Mouse (Mus musculus) kidney, embryonic 15.5 days (tissue): ENCODE data around the gene Rhobtb1. TPM values are rescaled to one million over a fixed set of nuclear protein-coding genes. Genes with fewer than 3 reads are reported as not detected.

Experiments used
- ATAC-seq: fragments of 200-750 bp; cut with Nextera tagmentation; replicated peaks from 2 replicates; pipeline ENCODE4 v1.8.0; 2017; ENCODE audit warnings: moderate TSS enrichment; ENCODE audit not compliant: low FRiP score
- H3K27ac ChIP-seq: fragments of 300-500 bp; sonication (generic); 2 replicates; pipeline ENCODE4 v1.5.1; 2015; ENCODE audit warnings: mild to moderate bottlenecking, inconsistent platforms
- H3K27me3 ChIP-seq: fragments of 300-500 bp; sonication (generic); 2 replicates; pipeline ENCODE4 v1.6.1; 2015; ENCODE audit warnings: inconsistent platforms
- H3K36me3 ChIP-seq: fragments of 300-500 bp; sonication (generic); 2 replicates; pipeline ENCODE4 v1.6.1; 2015; ENCODE audit warnings: inconsistent platforms
- H3K4me1 ChIP-seq: fragments of 300-500 bp; sonication (generic); 2 replicates; pipeline ENCODE4 v1.6.1; 2015; ENCODE audit warnings: inconsistent platforms
- H3K4me2 ChIP-seq: fragments of 300-500 bp; sonication (generic); 2 replicates; pipeline ENCODE4 v1.6.1; 2015; ENCODE audit warnings: moderate library complexity, mild to moderate bottlenecking, inconsistent platforms
- H3K4me3 ChIP-seq: fragments of 300-500 bp; sonication (generic); replicated peaks from 2 replicates; pipeline ENCODE4 v1.5.1; 2015; ENCODE audit warnings: mild to moderate bottlenecking, inconsistent platforms
- H3K9ac ChIP-seq: fragments of 300-500 bp; sonication (generic); 2 replicates; pipeline ENCODE4 v1.6.1; 2015; ENCODE audit warnings: mild to moderate bottlenecking, inconsistent platforms
- H3K9me3 ChIP-seq: fragments of 300-500 bp; sonication (generic); replicated peaks from 2 replicates; pipeline ENCODE4 v1.6.1; 2016; ENCODE audit warnings: inconsistent platforms
- WGBS: fragments of 180-500 bp; shearing (Covaris S2); methylation state at CpG from one replicate; pipeline ENCODE4 v1.1.7; 2015; ENCODE audit warnings: mixed read lengths; 5-methylcytosine and 5-hydroxymethylcytosine counted together
- polyA plus RNA-seq: library from polyadenylated mRNA; unstranded; fragments of >200 nt; fragmentation: Nextera tagmentation; extraction: Ambion mirVana; gene quantifications from 2 replicates; pipeline ENCODE4 v1.2.1, GENCODE M21; 2015

Gene Rhobtb1
- polyA plus RNA-seq, 1 experiment from 2014 or later, result 21.8 TPM

- H3K27ac ChIP-seq, result no peak overlapping the region
- no peak for ATAC-seq
- H3K4me1 ChIP-seq, result no peaks in the 10 kb centered on the region
- H3K4me3 ChIP-seq, result no peak overlapping the region
- no peaks in the 10 kb centered on the region for H3K27me3 ChIP-seq
- no peaks in the 10 kb centered on the region for H3K36me3 ChIP-seq
- H3K9ac ChIP-seq, result no peak overlapping the region
- no peak overlapping the region for H3K4me2 ChIP-seq
- no peaks in the 10 kb centered on the region for H3K9me3 ChIP-seq
- WGBS, result 74% methylated on average over 5 of the region's 5 CpGs
Measured at GRCm38 (mm10) chr10:69130613-69131012, 20.6 kb upstream of the Rhobtb1 start.

DNA sequence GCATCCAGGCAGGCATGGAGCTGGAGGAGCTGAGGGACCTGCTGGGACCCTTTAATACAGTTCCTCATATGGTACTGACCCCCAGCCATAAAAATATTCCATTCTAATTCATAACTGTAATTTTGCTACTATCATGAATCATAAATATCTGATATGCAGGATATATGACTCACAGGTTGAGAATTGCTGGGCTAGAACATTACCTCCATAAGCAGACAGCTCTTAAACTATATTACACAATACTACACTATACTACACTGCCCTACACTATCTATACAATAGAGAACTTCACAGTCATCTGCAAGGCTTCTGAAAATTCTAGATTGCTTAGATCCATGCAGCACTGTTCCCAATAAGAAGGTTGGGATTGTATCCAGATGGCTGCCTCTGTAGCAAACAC is 16.9 kb upstream of the Rhobtb1 start:
- H3K36me3 ChIP-seq, result no peaks in the 10 kb centered on the region
- no peaks in the 10 kb centered on the region for H3K4me1 ChIP-seq
- H3K4me3 ChIP-seq, result no peak overlapping the region
- H3K4me2 ChIP-seq, result no peak overlapping the region
- ATAC-seq, result no peak
- no peak overlapping the region for H3K9ac ChIP-seq
- H3K27me3 ChIP-seq, result no peaks in the 10 kb centered on the region
- no peak overlapping the region for H3K27ac ChIP-seq
- H3K9me3 ChIP-seq, result no peaks in the 10 kb centered on the region

- no peaks in the 10 kb centered on the region for H3K9me3 ChIP-seq
- no peaks in the 10 kb centered on the region for H3K4me1 ChIP-seq
- no peak for ATAC-seq
- WGBS, result 63% methylated on average over 9 of the region's 9 CpGs
- H3K9ac ChIP-seq, result no peak overlapping the region
- H3K4me2 ChIP-seq, result no peak overlapping the region
- H3K4me3 ChIP-seq, result no peak overlapping the region
- no peaks in the 10 kb centered on the region for H3K27me3 ChIP-seq
- no peak overlapping the region for H3K27ac ChIP-seq
- H3K36me3 ChIP-seq, result no peaks in the 10 kb centered on the region
Measured at GRCm38 (mm10) chr10:69136241-69136828, 14.9 kb upstream of the Rhobtb1 start.

GRCm38 (mm10) chr10:69149252-69149651 is 2.0 kb upstream of the Rhobtb1 start:
- no peaks in the 10 kb centered on the region for H3K27me3 ChIP-seq
- H3K4me1 ChIP-seq, result 0 out of 2 replicates have a peak, but pooled peaks cover 3% of the 10 kb centered on the region
- H3K9ac ChIP-seq, result no peak overlapping the region
- no peak for ATAC-seq
- no peak overlapping the region for H3K4me2 ChIP-seq
- no peak overlapping the region for H3K27ac ChIP-seq
- H3K4me3 ChIP-seq, result no peak overlapping the region
- WGBS, result 86% methylated on average over 7 of the region's 7 CpGs
- no peaks in the 10 kb centered on the region for H3K9me3 ChIP-seq
- H3K36me3 ChIP-seq, result no peaks in the 10 kb centered on the region

- H3K27ac ChIP-seq, result no peak overlapping the region
- H3K9me3 ChIP-seq, result no peaks in the 10 kb centered on the region
- H3K27me3 ChIP-seq, result no peaks in the 10 kb centered on the region
- ATAC-seq, result no peak
- H3K9ac ChIP-seq, result no peak overlapping the region
- no peak overlapping the region for H3K4me3 ChIP-seq
- peaks cover 6% of the 10 kb centered on the region; the same call in 1 of the 2 replicates for H3K4me1 ChIP-seq
- H3K4me2 ChIP-seq, result no peak overlapping the region
- 69% methylated on average over 4 of the region's 4 CpGs for WGBS
- no peaks in the 10 kb centered on the region for H3K36me3 ChIP-seq
Measured at GRCm38 (mm10) chr10:69152971-69153370, 1.7 kb downstream of the Rhobtb1 start.

DNA sequence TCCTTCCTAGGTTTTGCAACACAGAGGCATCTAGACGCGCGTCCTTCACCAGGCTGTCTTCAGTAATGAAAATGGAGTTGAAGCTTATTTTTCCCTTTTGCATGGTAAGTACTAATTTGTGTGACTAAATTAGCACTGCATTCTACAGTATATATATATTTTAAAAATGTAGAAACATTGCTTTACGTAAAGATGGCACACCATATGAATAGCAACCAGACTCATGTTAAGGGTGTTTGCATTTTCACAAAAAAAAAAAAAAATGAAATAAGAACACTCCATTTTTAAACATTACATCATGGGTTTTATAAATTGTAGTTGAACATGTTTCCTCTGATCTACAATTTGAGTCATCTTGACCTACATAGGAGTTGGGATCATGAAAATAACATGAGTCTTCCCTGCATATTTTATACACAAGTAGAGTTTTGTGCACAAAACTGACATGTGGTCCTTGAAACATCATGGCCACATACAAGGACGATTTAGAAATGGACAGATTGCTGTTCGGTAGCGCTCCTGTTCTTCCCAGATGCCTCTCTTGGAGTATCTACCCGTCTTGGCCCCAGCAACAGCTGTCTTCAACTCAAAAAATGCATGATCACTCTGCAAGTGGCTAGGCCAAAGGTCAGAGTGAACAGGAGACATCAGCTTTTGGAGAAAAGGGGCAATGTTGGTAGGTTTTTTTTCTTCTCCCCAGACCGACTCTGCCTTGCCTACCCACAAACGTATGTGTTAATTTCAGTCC is 4.4 kb downstream of the Rhobtb1 start:
- 91% methylated on average over 10 of the region's 10 CpGs for WGBS
- no peak overlapping the region for H3K9ac ChIP-seq
- H3K9me3 ChIP-seq, result no peaks in the 10 kb centered on the region
- H3K27me3 ChIP-seq, result no peaks in the 10 kb centered on the region
- H3K27ac ChIP-seq, result no peak overlapping the region
- no peak for ATAC-seq
- no peak overlapping the region for H3K4me2 ChIP-seq
- H3K4me1 ChIP-seq, result peaks cover 6% of the 10 kb centered on the region; the same call in 1 of the 2 replicates
- H3K36me3 ChIP-seq, result no peaks in the 10 kb centered on the region
- H3K4me3 ChIP-seq, result no peak overlapping the region

- WGBS, result 80% methylated on average over 6 of the region's 6 CpGs
Measured at GRCm38 (mm10) chr10:69156462-69156861, 5.2 kb downstream of the Rhobtb1 start.

GRCm38 (mm10) chr10:69157471-69157870 is 6.2 kb downstream of the Rhobtb1 start:
- Histone ChIP-seq H3K4me1 (peaks cover 3% of the 10 kb centered on the region; the same call in 1 of the 2 replicates), H3K4me2 (no peak overlapping the region), H3K36me3 (no peaks in the 10 kb centered on the region), H3K9ac (no peak overlapping the region), H3K27me3 (no peaks in the 10 kb centered on the region), H3K27ac (no peak overlapping the region), H3K9me3 (no peaks in the 10 kb centered on the region), H3K4me3 (no peak overlapping the region)
- 55% methylated on average over 2 of the region's 2 CpGs for WGBS
- ATAC-seq, result no peak

More at GRCm38 (mm10) chr10:69156462-69156861, 5.2 kb downstream of the Rhobtb1 start:
- H3K9me3 ChIP-seq, result no peaks in the 10 kb centered on the region
- no peak overlapping the region for H3K9ac ChIP-seq
- H3K36me3 ChIP-seq, result no peaks in the 10 kb centered on the region
- no peak overlapping the region for H3K27ac ChIP-seq
- no peak overlapping the region for H3K4me2 ChIP-seq
- no peak overlapping the region for H3K4me3 ChIP-seq
- H3K27me3 ChIP-seq, result no peaks in the 10 kb centered on the region
- H3K4me1 ChIP-seq, result peaks cover 3% of the 10 kb centered on the region; the same call in 1 of the 2 replicates
- ATAC-seq, result no peak

- H3K27me3 ChIP-seq, result no peaks in the 10 kb centered on the region
- H3K27ac ChIP-seq, result no peak overlapping the region
- no peak overlapping the region for H3K4me2 ChIP-seq
- WGBS, result 79% methylated on average over 2 of the region's 2 CpGs
- H3K36me3 ChIP-seq, result no peaks in the 10 kb centered on the region
- peak; percentile 60; the same call in 1 of the 2 replicates for ATAC-seq
- H3K9ac ChIP-seq, result no peak overlapping the region
- no peak overlapping the region for H3K4me3 ChIP-seq
- H3K9me3 ChIP-seq, result peaks cover 3% of the 10 kb centered on the region; the same call in 1 of the 2 replicates
- H3K4me1 ChIP-seq, result peaks cover 5% of the 10 kb centered on the region; the same call in 1 of the 2 replicates
Measured at GRCm38 (mm10) chr10:69160877-69161276, 9.6 kb downstream of the Rhobtb1 start.

GRCm38 (mm10) chr10:69161503-69161902 is 10.3 kb downstream of the Rhobtb1 start:
- no peaks in the 10 kb centered on the region for H3K36me3 ChIP-seq
- no peak overlapping the region for H3K4me3 ChIP-seq
- no peak overlapping the region for H3K9ac ChIP-seq
- no peak overlapping the region for H3K27ac ChIP-seq
- peaks cover 9% of the 10 kb centered on the region for H3K4me1 ChIP-seq
- ATAC-seq, result no peak
- H3K27me3 ChIP-seq, result no peaks in the 10 kb centered on the region
- H3K4me2 ChIP-seq, result no peak overlapping the region
- WGBS, result 73% methylated on average over 3 of the region's 3 CpGs
- H3K9me3 ChIP-seq, result peaks cover 3% of the 10 kb centered on the region; the same call in 1 of the 2 replicates

DNA sequence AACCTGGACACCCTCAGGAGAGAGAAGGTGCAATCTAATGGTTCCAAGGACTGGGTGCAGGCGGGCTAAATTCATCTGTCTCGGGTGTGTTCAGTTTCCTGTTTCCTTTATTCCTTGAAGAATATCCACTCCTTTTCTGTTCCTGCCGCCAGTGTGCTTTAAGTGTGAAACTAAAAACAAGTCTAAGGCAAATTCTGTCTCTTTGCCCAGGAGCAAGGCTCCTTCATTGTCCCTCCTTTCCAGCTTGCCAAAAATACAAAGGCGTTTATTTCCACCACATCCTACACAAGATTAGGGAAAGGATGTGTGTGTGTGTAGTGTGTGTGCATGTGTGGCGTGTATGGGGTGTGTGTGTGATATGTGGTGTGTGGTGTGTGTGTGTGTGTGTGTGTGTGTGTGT is 11.3 kb downstream of the Rhobtb1 start:
- no peak for ATAC-seq
- no peaks in the 10 kb centered on the region for H3K27me3 ChIP-seq
- no peak overlapping the region for H3K4me3 ChIP-seq
- H3K9ac ChIP-seq, result no peak overlapping the region
- no peaks in the 10 kb centered on the region for H3K36me3 ChIP-seq
- no peak overlapping the region for H3K4me2 ChIP-seq
- H3K27ac ChIP-seq, result no peak overlapping the region
- 77% methylated on average over 5 of the region's 5 CpGs for WGBS
- peaks cover 11% of the 10 kb centered on the region for H3K4me1 ChIP-seq
- H3K9me3 ChIP-seq, result peaks cover 3% of the 10 kb centered on the region; the same call in 1 of the 2 replicates

- no peaks in the 10 kb centered on the region for H3K27me3 ChIP-seq
- no peak overlapping the region for H3K27ac ChIP-seq
- no peak for ATAC-seq
- H3K4me2 ChIP-seq, result no peak overlapping the region
- no peak overlapping the region for H3K4me3 ChIP-seq
- H3K4me1 ChIP-seq, result peaks cover 11% of the 10 kb centered on the region
- H3K9me3 ChIP-seq, result peaks cover 3% of the 10 kb centered on the region; the same call in 1 of the 2 replicates
- H3K36me3 ChIP-seq, result no peaks in the 10 kb centered on the region
- WGBS, result 86% methylated on average over 5 of the region's 5 CpGs
- no peak overlapping the region for H3K9ac ChIP-seq
Measured at GRCm38 (mm10) chr10:69163216-69163615, 12.0 kb downstream of the Rhobtb1 start.
